Mouse (Mus musculus) neural tube, embryonic 13.5 days (tissue): ENCODE results near the gene Tifab. TPM values are rescaled to one million over a fixed set of nuclear protein-coding genes. Genes with fewer than 3 reads are reported as not detected.
A peak's percentile ranks its signal among the peaks of the same experiment; 100 is the strongest.

Experiments
- ATAC-seq: fragments of 200-750 bp; cut with Nextera tagmentation; 2 replicates; pipeline ENCODE4 v1.8.0; 2017; ENCODE audit warnings: low read depth, mild to moderate bottlenecking, moderate TSS enrichment, moderate library complexity
- H3K27ac ChIP-seq: fragments of 300-500 bp; sonication (generic); replicated peaks from 2 replicates; pipeline ENCODE4 v1.5.1; 2015; ENCODE audit warnings: moderate library complexity, mild to moderate bottlenecking, inconsistent platforms
- H3K27me3 ChIP-seq: fragments of 300-500 bp; sonication (generic); 2 replicates; pipeline ENCODE4 v1.6.1; 2015; ENCODE audit warnings: mild to moderate bottlenecking, inconsistent platforms
- H3K36me3 ChIP-seq: fragments of 300-500 bp; sonication (generic); 2 replicates; pipeline ENCODE4 v1.6.1; 2015; ENCODE audit warnings: mild to moderate bottlenecking, inconsistent platforms
- H3K4me1 ChIP-seq: fragments of 300-500 bp; sonication (generic); replicated peaks from 2 replicates; pipeline ENCODE4 v1.6.1; 2015; ENCODE audit warnings: inconsistent platforms
- H3K4me2 ChIP-seq: fragments of 300-500 bp; sonication (generic); 2 replicates; pipeline ENCODE4 v1.6.1; 2015; ENCODE audit warnings: inconsistent platforms, mild to moderate bottlenecking, moderate library complexity
- H3K4me3 ChIP-seq: fragments of 300-500 bp; sonication (generic); 2 replicates; pipeline ENCODE4 v1.5.1; 2015; ENCODE audit warnings: mild to moderate bottlenecking, inconsistent platforms
- H3K9ac ChIP-seq: fragments of 300-500 bp; sonication (generic); 2 replicates; pipeline ENCODE4 v1.6.1; 2015; ENCODE audit warnings: moderate library complexity, mild to moderate bottlenecking, inconsistent platforms
- H3K9me3 ChIP-seq: fragments of 300-500 bp; sonication (generic); 2 replicates; pipeline ENCODE4 v1.6.1; 2016; ENCODE audit warnings: inconsistent platforms
- WGBS: fragments of 180-500 bp; shearing (Covaris S2); methylation state at CpG from one replicate; pipeline ENCODE4 v1.1.7; 2015; 5-methylcytosine and 5-hydroxymethylcytosine counted together
- polyA plus RNA-seq: library from polyadenylated mRNA; unstranded; fragments of >200 nt; fragmentation: Nextera tagmentation; extraction: Ambion mirVana; gene quantifications from 2 replicates; pipeline ENCODE4 v1.2.1, GENCODE M21; 2015

The Tifab gene
- polyA plus RNA-seq, 1 experiment from 2014 or later, result 1.6 TPM

DNA sequence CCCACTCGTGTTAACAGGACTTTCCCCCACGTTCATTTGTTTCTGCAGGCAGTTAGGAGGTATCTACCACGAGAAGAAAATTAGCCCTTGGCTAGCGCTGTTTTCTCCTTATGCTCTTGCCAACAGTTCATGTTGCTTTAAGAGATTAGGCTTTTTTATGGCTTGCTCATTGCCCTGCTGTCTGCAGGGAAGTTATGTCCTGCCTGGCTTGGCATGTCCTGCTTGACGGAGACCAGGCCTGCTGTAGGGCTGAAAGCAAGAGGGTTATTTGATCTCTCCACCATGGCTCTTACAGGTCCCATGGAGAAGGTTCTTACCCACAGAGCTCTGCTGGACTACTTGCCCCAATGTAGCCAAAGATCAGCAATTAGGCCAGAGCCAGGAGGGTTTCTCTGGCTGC, 23.6 kb downstream of the Tifab start:
- WGBS, result 51% methylated on average over 5 of the region's 5 CpGs
- no peaks in the 10 kb centered on the region for H3K36me3 ChIP-seq
- H3K9me3 ChIP-seq, result no peaks in the 10 kb centered on the region
- no peak overlapping the region for H3K27ac ChIP-seq
- no peaks in the 10 kb centered on the region; the same call in 1 of the 2 replicates for H3K27me3 ChIP-seq
- H3K4me2 ChIP-seq, result no peak overlapping the region
- H3K4me3 ChIP-seq, result no peak overlapping the region
- H3K4me1 ChIP-seq, result peaks cover 14% of the 10 kb centered on the region; the same call in 1 of the 2 replicates
- H3K9ac ChIP-seq, result no peak overlapping the region
- no peak for ATAC-seq

DNA sequence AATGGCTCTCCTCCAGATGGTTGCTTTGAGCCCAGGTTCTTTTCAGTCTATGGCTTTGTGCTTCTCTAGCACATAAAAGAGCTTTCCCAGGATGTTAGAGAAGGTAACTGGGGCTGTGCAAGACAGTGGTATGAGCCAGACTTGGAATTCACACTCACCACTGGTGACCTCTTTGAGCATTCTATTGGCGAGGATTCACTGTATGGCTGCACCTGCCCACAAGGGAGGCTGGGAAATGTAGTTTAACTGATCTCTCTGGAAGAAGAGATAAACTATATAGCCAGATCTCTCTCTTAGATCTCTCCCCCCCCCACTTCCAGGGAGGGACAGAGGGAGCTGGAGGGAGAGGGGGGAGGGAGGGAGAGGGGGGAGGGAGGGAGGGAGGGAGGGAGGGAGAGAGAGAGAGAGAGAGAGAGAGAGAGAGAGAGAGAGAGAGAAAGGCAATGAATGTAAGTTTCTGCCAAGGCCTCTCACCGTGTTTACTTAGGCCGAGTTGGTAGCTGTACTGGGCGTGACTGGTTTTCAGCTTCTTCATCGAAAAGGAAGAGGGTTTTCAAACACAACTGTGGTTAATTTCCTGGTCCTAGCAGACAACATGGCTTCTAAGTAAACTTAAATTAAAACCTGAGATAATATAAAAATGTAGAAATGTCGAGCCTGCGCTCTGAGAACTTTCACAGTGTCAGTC, 25.8 kb downstream of the Tifab start:
- H3K9me3 ChIP-seq, result no peaks in the 10 kb centered on the region
- no peak overlapping the region for H3K27ac ChIP-seq
- peaks cover 3% of the 10 kb centered on the region; the same call in 1 of the 2 replicates for H3K27me3 ChIP-seq
- H3K4me2 ChIP-seq, result no peak overlapping the region
- H3K4me3 ChIP-seq, result no peak overlapping the region
- H3K36me3 ChIP-seq, result no peaks in the 10 kb centered on the region
- 0 out of 2 replicates have a peak, but pooled peaks cover 6% of the 10 kb centered on the region for H3K4me1 ChIP-seq
- H3K9ac ChIP-seq, result no peak overlapping the region
- WGBS, result 69% methylated on average over 7 of the region's 7 CpGs
- no peak for ATAC-seq

DNA sequence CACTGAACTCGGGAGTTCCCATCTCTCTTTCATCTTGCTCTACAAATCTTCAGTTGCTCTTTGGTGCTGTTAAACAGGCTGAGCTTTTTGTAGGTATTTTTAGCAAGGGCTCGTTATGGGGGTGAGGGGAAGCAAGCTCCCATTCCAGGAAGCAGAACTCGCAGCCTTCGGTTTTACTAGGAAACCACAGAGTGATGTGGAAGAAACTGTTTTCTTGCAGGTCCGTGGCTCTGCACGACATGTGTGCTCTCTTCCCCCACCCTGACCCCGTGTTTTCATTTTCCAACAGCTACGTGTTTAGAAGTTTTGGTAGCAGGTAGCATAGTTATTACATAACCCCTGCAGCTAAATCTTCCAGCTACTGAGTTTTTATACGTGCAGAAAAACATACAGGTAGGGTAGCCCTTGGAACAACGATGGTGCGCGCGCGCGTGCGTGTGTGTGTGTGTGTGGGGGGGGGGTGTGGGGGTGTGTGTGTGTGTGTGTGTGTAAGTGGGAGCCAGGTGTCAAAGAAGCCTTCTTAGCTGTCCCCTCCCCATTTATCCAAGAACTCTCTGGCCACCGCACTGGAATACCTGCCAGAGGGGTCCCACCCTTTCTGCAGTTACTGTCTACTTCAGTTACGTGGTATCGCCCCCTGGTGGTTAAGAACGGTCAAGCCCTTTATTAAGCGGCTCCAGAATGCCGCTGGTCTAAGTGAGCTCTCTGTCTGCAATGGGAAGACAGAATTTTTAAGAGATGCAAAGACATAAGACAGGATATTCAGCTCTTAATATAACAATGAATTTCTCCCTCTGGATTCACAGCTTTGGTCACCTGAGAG, 27.1 kb downstream of the Tifab start:
- peak; percentile 76; the same call in 1 of the 2 replicates for ATAC-seq
- peaks cover 3% of the 10 kb centered on the region; the same call in 1 of the 2 replicates for H3K27me3 ChIP-seq
- no peaks in the 10 kb centered on the region for H3K9me3 ChIP-seq
- no peak overlapping the region for H3K4me3 ChIP-seq
- peak overlapping the region; percentile 19; the same call in 1 of the 2 replicates for H3K4me2 ChIP-seq
- H3K4me1 ChIP-seq, result 0 out of 2 replicates have a peak, but pooled peaks cover 6% of the 10 kb centered on the region
- H3K9ac ChIP-seq, result no peak overlapping the region
- H3K36me3 ChIP-seq, result no peaks in the 10 kb centered on the region
- H3K27ac ChIP-seq, result no peak overlapping the region
- 49% methylated on average over 22 of the region's 22 CpGs for WGBS

DNA sequence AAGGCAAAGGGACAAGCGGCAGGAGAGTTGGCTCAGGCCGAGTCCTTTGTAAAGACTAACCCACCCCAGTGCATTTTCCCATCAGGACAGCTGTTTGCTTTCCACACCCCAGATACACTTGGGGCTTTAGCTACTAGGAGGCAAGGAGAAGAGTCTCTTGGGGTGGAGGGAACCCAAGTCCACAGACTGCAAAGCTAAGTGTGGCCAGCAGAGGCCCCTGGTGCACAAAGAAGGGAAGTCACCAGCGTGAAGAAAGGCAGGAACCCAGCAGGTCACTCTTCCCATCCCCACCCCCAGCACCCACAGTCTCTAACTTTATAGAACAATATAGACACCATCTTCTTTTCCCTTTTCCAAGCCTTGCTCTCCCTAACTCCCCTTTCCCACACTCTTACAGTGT, 33.2 kb downstream of the Tifab start:
- H3K4me1 ChIP-seq, result peaks cover 12% of the 10 kb centered on the region; the same call in 1 of the 2 replicates
- no peak overlapping the region for H3K4me2 ChIP-seq
- ATAC-seq, result no peak
- H3K4me3 ChIP-seq, result no peak overlapping the region
- H3K9ac ChIP-seq, result no peak overlapping the region
- H3K36me3 ChIP-seq, result no peaks in the 10 kb centered on the region
- H3K9me3 ChIP-seq, result no peaks in the 10 kb centered on the region
- no peak overlapping the region for H3K27ac ChIP-seq
- WGBS, result 39% methylated on average over 3 of the region's 3 CpGs
- H3K27me3 ChIP-seq, result peaks cover 9% of the 10 kb centered on the region; the same call in 1 of the 2 replicates

DNA sequence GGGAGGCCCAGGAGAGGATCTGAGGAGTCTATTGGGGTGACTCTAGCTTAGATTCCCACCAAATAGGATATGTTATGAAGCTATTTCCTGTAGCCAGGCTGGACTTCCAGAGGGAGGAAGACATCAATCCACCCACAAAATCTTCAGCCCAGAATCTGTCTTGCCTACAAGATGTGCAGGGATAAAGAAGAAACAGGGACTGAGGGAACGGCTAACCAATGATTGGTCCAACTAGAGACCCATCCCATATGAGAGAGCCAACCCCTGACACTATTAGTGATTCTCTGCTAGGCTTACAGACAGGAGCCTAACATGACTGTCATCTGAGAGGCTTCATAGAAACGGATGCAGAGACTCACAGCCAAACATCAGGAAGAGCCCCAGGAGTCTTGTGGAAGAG, 34.7 kb downstream of the Tifab start:
- WGBS, result 65% methylated on average over 2 of the region's 2 CpGs
- peaks cover 12% of the 10 kb centered on the region; the same call in 1 of the 2 replicates for H3K4me1 ChIP-seq

DNA sequence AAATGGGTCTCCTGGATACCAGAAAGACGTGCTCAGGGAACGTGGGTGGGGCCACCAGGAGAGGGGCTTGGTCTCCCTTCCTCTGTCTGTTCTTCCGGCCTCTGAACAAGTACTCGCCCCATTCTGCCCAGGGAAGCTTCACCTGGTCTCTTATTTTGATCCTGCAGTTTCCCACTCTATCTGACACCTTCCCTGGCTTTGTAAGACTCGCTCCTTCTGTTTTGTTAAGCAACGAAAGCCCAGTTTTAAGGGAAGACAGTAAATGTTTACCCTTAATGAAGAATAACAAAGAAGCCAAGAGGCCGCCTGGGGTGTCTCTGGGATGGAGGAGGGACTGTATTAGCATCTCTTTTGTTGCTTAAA, 35.6 kb downstream of the Tifab start:
- no peak overlapping the region for H3K27ac ChIP-seq
- H3K4me2 ChIP-seq, result no peak overlapping the region
- H3K27me3 ChIP-seq, result 0 out of 2 replicates have a peak, but pooled peaks cover 6% of the 10 kb centered on the region
- H3K36me3 ChIP-seq, result no peaks in the 10 kb centered on the region
- H3K9me3 ChIP-seq, result no peaks in the 10 kb centered on the region
- H3K9ac ChIP-seq, result no peak overlapping the region
- WGBS, result 8% methylated on average over 7 of the region's 7 CpGs
- no peak for ATAC-seq
- H3K4me3 ChIP-seq, result no peak overlapping the region
- peaks cover 12% of the 10 kb centered on the region; the same call in 1 of the 2 replicates for H3K4me1 ChIP-seq

More for the DNA sequence above, 34.7 kb downstream of the Tifab start:
- Histone ChIP-seq H3K27ac (no peak overlapping the region), H3K4me3 (no peak overlapping the region), H3K9ac (no peak overlapping the region), H3K4me2 (no peak overlapping the region), H3K27me3 (0 out of 2 replicates have a peak, but pooled peaks cover 6% of the 10 kb centered on the region), H3K36me3 (no peaks in the 10 kb centered on the region), H3K9me3 (no peaks in the 10 kb centered on the region)
- ATAC-seq, result no peak

DNA sequence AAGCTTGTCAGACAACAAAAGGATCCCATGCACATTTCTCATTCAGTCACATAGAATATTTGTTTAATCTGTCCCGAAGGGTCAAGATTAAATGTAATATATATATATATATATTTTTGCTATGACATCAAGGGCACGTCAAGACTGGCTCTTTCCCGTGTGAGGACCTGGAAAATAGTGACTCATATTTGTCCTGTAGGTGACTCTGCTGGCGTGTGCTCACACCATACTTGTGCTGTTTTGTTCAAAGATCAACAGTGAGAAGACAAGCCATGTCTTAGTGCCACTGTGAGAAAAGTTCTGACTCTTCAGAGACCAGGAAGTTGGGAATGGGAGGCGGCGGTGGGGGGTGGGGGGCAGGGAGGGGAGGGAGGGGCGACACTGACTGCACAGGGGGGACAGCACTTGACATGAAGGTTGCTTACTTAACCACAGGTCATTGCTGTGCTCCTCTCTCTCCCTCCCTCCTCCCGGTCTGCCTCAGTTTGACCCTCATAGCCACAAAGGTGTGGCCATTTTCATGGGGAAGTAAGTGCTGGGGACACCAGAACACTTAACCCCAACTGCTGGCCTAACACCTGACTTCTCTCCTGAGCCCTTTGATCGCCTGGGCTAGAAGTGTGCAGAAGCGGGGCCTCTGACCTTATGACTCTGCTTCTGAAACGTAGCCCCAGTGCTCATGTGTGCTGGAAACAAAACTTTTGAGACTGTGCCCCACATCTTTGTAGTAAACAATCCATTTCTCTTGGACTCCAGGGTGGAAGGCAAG, 36.1 kb downstream of the Tifab start:
- no peak overlapping the region for H3K4me2 ChIP-seq

DNA sequence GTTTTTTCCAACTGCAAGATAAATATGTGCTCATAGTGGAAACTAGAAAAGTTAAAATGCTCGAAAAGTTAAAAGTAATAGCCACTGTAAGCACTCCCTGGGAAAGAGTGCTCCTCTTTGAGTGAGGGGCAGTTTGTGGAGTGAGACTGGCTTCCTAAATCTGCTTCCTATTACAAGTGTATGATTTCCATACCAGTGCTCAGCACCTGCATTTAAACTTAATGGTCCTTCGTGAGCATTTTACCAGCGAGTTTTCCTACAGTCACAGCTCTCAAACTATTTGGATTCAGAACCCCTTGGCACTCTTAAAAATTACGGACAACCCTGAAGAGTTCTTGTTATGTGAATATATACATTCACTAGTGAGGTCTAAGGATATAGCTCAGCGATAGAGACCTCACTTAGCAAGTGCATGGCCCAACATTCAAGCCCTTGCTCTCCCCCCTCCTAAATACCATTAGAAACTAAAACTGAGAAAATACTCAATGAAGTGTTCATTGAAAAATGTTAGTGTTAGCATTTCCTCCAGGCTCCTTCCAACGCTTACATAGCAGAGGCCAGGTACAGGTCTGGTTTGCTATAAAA, 39.4 kb downstream of the Tifab start:
- no peaks in the 10 kb centered on the region for H3K36me3 ChIP-seq
- H3K4me3 ChIP-seq, result no peak overlapping the region
- no peak for ATAC-seq
- H3K27me3 ChIP-seq, result 0 out of 2 replicates have a peak, but pooled peaks cover 3% of the 10 kb centered on the region
- H3K27ac ChIP-seq, result no peak overlapping the region
- WGBS, result 66% methylated on average over 6 of the region's 6 CpGs
- H3K9ac ChIP-seq, result no peak overlapping the region
- H3K4me2 ChIP-seq, result no peak overlapping the region
- peaks cover 22% of the 10 kb centered on the region for H3K4me1 ChIP-seq
- no peaks in the 10 kb centered on the region for H3K9me3 ChIP-seq

More for the DNA sequence above, 36.1 kb downstream of the Tifab start:
- Histone ChIP-seq H3K4me3 (no peak overlapping the region), H3K4me1 (peaks cover 12% of the 10 kb centered on the region; the same call in 1 of the 2 replicates), H3K27me3 (0 out of 2 replicates have a peak, but pooled peaks cover 6% of the 10 kb centered on the region), H3K36me3 (no peaks in the 10 kb centered on the region), H3K27ac (no peak overlapping the region), H3K9ac (no peak overlapping the region), H3K9me3 (no peaks in the 10 kb centered on the region)
- no peak for ATAC-seq
- 26% methylated on average over 11 of the region's 11 CpGs for WGBS

DNA sequence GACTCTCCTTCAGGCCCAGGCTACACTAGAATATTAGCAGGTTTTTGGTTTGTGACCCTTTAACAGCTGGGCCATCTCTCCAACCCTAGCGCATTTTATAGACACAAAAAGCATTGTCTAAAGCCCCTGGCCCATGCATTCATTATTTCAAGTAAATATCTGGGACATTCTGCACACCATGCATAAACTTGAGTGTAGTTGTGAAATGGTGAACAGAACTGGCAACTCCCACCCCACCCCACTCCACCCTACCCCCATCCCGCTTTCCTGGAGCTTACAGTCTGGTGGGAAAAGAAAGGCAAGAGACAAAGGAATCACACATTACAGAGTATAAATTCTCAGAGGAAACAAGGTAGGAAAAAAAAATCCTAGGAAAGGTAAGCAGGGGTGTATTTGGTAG, 42.5 kb downstream of the Tifab start, which contains the start of gene H2afy:
TSS of gene H2afy (minus strand) at position 162 of the 400 bp plus-strand sequence.
- peak within 1 kb of the TSS; percentile 98 for H3K9ac ChIP-seq
- H3K4me3 ChIP-seq, result peak within 1 kb of the TSS; percentile 99
- WGBS, result 83% methylated on average over 2 of the region's 2 CpGs
- H3K27me3 ChIP-seq, result no peaks in the 10 kb centered on the region
- no peaks in the 10 kb centered on the region for H3K9me3 ChIP-seq
- H3K27ac ChIP-seq, result peak within 1 kb of the TSS; percentile 89
- H3K4me2 ChIP-seq, result peak within 1 kb of the TSS; percentile 89
- H3K36me3 ChIP-seq, result no peaks in the 10 kb centered on the region
- no peak for ATAC-seq
- peaks cover 36% of the 10 kb centered on the region for H3K4me1 ChIP-seq

DNA sequence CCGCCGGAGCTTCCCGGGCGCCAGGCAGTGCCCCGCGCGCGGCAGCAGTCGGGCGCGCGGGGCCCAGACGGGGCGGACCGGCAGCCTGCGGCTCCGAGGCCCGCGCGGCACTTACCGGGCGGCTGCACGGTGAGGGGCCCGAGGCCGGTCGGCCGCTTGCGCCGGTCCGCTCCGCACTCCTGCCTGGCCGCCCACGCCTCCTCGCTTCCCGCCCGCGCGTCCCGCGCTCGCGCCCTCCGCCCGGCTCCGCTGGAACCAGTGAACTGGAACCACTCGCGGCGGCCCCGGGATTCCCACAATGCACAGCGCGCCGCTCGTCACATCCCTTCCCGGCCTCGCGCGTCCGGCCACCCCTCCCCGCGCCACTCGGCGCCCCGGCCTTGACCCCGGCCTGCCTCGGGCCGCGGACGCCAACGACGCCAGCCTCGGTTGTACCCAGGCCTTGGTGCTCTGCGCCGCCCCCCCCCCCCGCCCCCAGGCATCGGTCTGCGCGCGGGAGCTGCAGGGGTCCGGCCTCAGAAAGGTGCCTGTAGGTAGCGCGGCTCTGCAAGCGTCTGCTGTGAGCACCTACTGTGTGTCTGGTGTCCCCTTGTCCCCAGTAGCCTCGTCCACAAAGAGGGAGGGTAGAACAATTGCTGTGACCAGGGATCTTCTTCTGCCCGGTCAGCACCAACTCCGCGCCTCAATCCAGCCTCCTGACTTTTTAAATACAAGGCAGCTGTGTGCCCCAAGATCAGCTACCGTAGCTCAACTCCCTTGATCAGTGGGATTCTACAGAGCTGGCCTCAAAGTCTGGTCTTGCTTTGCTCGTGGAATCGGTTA, 43.2 kb downstream of the Tifab start:
- no peaks in the 10 kb centered on the region for H3K9me3 ChIP-seq
- WGBS, result 3% methylated on average over 44 of the region's 89 CpGs
- peaks cover 36% of the 10 kb centered on the region for H3K4me1 ChIP-seq
- H3K4me3 ChIP-seq, result peak overlapping the region; percentile 99
- H3K36me3 ChIP-seq, result 0 out of 2 replicates have a peak, but pooled peaks cover 5% of the 10 kb centered on the region
- peak overlapping the region; percentile 98 for H3K9ac ChIP-seq
- H3K27ac ChIP-seq, result peak overlapping the region; percentile 89
- H3K4me2 ChIP-seq, result peak overlapping the region; percentile 89
- H3K27me3 ChIP-seq, result no peaks in the 10 kb centered on the region
- ATAC-seq, result peak; percentile 75
